Mouse (Mus musculus) liver, postnatal 0 days (tissue): ENCODE measurements around the gene Rnf26. TPM values are rescaled to one million over a fixed set of nuclear protein-coding genes. Genes with fewer than 3 reads are reported as not detected.

Experiments used
- ATAC-seq: fragments of 200-750 bp; cut with Nextera tagmentation; 2 replicates; pipeline ENCODE4 v1.8.0; 2017; ENCODE audit warnings: mild to moderate bottlenecking, moderate library complexity
- DNase-seq: peaks from one replicate; pipeline ENCODE4 v3.0.0-alpha.2; 2016
- H3K27ac ChIP-seq: fragments of 300-500 bp; sonication (generic); 2 replicates; pipeline ENCODE4 v1.5.1; 2014; ENCODE audit warnings: antibody characterized with exemption, moderate library complexity, mild to moderate bottlenecking, low read depth
- H3K27me3 ChIP-seq: fragments of 300-500 bp; sonication (generic); 2 replicates; pipeline ENCODE4 v1.6.1; 2014; ENCODE audit warnings: low read length, control low read depth, mixed read lengths; ENCODE audit not compliant: insufficient read depth
- H3K36me3 ChIP-seq: fragments of 300-500 bp; sonication (generic); replicated peaks from 2 replicates; pipeline ENCODE4 v1.6.1; 2014; ENCODE audit warnings: mild to moderate bottlenecking, control low read depth, low read length, moderate library complexity, mixed read lengths; ENCODE audit not compliant: insufficient read depth
- H3K4me1 ChIP-seq: fragments of 300-500 bp; sonication (generic); 2 replicates; pipeline ENCODE4 v1.6.1; 2014; ENCODE audit warnings: antibody characterized with exemption, mild to moderate bottlenecking, control low read depth; ENCODE audit not compliant: insufficient read depth
- H3K4me2 ChIP-seq: fragments of 300-500 bp; sonication (generic); 2 replicates; pipeline ENCODE4 v1.6.1; 2014; ENCODE audit warnings: low read depth, mild to moderate bottlenecking, low read length, moderate library complexity, mixed read lengths
- H3K4me3 ChIP-seq: fragments of 300-500 bp; sonication (generic); 2 replicates; pipeline ENCODE4 v1.5.1; 2014; ENCODE audit warnings: low read depth, low read length
- H3K9ac ChIP-seq: fragments of 300-500 bp; sonication (generic); replicated peaks from 2 replicates; pipeline ENCODE4 v1.6.1; 2014; ENCODE audit warnings: mild to moderate bottlenecking, moderate library complexity
- H3K9me3 ChIP-seq: fragments of 300-500 bp; sonication (generic); 2 replicates; pipeline ENCODE4 v1.6.1; 2016; ENCODE audit warnings: mild to moderate bottlenecking, control low read depth, low read length, mixed read lengths
- CTCF ChIP-seq: sonication (generic); IDR thresholded peaks from 2 replicates; pipeline ENCODE4 v1.5.1; 2016; ENCODE audit warnings: antibody characterized with exemption, low read depth
- EP300 ChIP-seq: IDR thresholded peaks from 2 replicates; pipeline ENCODE4 v1.6.1; 2016; ENCODE audit warnings: antibody characterized with exemption, low read depth, mild to moderate bottlenecking
- WGBS: fragments of 180-500 bp; shearing (Covaris S2); extraction: QIAGEN DNeasy Blood & Tissue Kit; methylation state at CpG from one replicate; pipeline ENCODE4 v1.1.7; 2014; ENCODE audit not compliant: insufficient replicate concordance; 5-methylcytosine and 5-hydroxymethylcytosine counted together
- polyA plus RNA-seq: library from polyadenylated mRNA; unstranded; fragments of >200 nt; fragmentation: Nextera tagmentation; extraction: Ambion mirVana; gene quantifications from 2 replicates; pipeline ENCODE4 v1.2.1, GENCODE M21; 2015

The Rnf26 gene
- polyA plus RNA-seq, 1 experiment from 2014 or later: 18.8 TPM

- no peak overlapping the region for H3K4me3 ChIP-seq
- H3K9ac ChIP-seq: no peak overlapping the region
- no peaks in the 10 kb centered on the region for H3K27me3 ChIP-seq
- TF ChIP-seq CTCF: no peak
- TF ChIP-seq EP300: no peak
- ATAC-seq: no peak
- DNase-seq: no peak
- H3K9me3 ChIP-seq: no peaks in the 10 kb centered on the region
- H3K4me1 ChIP-seq: peaks cover 7% of the 10 kb centered on the region; the same call in 1 of the 2 replicates
- H3K36me3 ChIP-seq: no peaks in the 10 kb centered on the region
- WGBS: 49% methylated on average over 11 of the region's 11 CpGs
- no peak overlapping the region for H3K4me2 ChIP-seq
- H3K27ac ChIP-seq: no peak overlapping the region
Observed at GRCm38 (mm10) chr9:44071914-44072598, 41.3 kb downstream of the Rnf26 start.

DNA sequence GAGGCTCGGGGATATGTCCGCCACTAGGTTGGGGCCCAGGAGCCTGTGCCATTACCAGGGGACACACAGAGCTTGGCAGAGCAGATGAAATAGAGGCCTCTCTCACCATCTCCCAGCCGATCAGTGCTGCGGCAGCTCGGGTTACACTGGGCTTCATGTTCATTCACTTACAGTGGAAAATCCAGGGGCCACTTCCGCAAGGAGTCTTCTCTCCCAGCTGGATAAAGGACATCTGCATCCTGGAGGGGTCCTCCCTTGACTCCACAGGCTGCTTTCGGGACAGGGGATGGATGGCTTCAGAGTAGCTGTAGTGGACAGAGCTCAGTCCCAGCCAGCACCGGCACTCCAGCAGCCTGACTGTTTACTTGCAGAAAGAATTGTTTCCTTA, 42.5 kb downstream of the Rnf26 start:
- no peaks in the 10 kb centered on the region for H3K9me3 ChIP-seq
- no peak for DNase-seq

GRCm38 (mm10) chr9:44070113-44070843, 43.0 kb downstream of the Rnf26 start:
- DNase-seq (no peak), ATAC-seq (no peak)
- no peak overlapping the region for H3K4me2 ChIP-seq
- no peak overlapping the region for H3K4me3 ChIP-seq
- H3K9me3 ChIP-seq: no peaks in the 10 kb centered on the region
- H3K9ac ChIP-seq: no peak overlapping the region
- no peaks in the 10 kb centered on the region for H3K27me3 ChIP-seq
- no peaks in the 10 kb centered on the region for H3K36me3 ChIP-seq
- peaks cover 8% of the 10 kb centered on the region; the same call in 1 of the 2 replicates for H3K4me1 ChIP-seq
- WGBS: 68% methylated on average over 14 of the region's 14 CpGs
- TF ChIP-seq EP300 (no peak), CTCF (no peak)
- H3K27ac ChIP-seq: no peak overlapping the region

More for the DNA sequence above, 42.5 kb downstream of the Rnf26 start:
- H3K4me2 ChIP-seq: no peak overlapping the region
- no peak overlapping the region for H3K4me3 ChIP-seq
- no peaks in the 10 kb centered on the region for H3K27me3 ChIP-seq
- 70% methylated on average over 8 of the region's 8 CpGs for WGBS
- H3K9ac ChIP-seq: no peak overlapping the region
- no peaks in the 10 kb centered on the region for H3K36me3 ChIP-seq
- TF ChIP-seq EP300 (no peak), CTCF (no peak)
- no peak for ATAC-seq
- no peak overlapping the region for H3K27ac ChIP-seq
- peaks cover 8% of the 10 kb centered on the region; the same call in 1 of the 2 replicates for H3K4me1 ChIP-seq

DNA sequence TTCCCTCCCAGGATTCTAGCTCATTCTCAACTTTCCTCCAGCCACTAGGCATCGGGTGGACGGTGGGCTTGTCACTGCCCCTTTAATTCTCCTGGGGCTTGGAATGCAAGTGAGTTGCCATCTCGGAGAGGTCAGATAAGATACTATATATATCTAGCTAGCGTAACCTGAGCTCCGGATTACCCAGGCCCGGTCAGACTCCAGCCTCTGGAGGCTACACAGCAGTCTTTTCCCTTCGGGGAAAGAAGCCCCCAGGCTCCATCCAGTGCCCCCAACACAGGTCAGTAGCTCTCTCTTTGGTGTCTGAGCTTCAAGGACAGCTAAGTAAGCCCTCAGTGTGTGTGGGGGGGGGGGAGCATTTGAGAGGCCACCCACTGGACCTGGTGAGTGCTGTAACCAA, 44.1 kb downstream of the Rnf26 start:
- no peak overlapping the region for H3K4me2 ChIP-seq
- peaks cover 8% of the 10 kb centered on the region; the same call in 1 of the 2 replicates for H3K4me1 ChIP-seq
- no peak overlapping the region for H3K27ac ChIP-seq
- H3K4me3 ChIP-seq: no peak overlapping the region
- no peak for DNase-seq
- 37% methylated on average over 7 of the region's 7 CpGs for WGBS
- no peak for ATAC-seq
- H3K27me3 ChIP-seq: no peaks in the 10 kb centered on the region
- no peaks in the 10 kb centered on the region for H3K36me3 ChIP-seq
- TF ChIP-seq EP300 (no peak), CTCF (no peak)
- no peaks in the 10 kb centered on the region for H3K9me3 ChIP-seq
- H3K9ac ChIP-seq: no peak overlapping the region

DNA sequence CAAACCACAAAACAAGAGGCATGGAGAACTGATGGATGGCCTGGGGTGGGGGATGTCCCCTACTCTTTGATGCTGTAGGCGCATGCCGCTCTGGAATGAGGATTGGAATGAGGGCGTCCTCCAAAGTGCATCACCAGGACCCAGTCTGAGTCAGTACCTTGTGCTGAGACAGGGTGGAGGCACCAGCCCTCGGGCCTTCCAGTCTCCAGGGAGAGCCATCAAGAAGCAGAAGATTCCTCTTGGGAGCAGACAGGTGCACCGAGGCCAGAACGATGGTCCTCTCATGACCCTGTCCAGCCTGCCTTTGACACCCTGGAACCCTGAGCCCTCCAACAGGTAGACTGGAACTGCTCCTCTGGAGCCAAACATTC, 45.4 kb downstream of the Rnf26 start:
- no peaks in the 10 kb centered on the region for H3K27me3 ChIP-seq
- no peak overlapping the region for H3K4me3 ChIP-seq
- no peak overlapping the region for H3K4me2 ChIP-seq
- H3K4me1 ChIP-seq: peaks cover 8% of the 10 kb centered on the region; the same call in 1 of the 2 replicates
- no peak overlapping the region for H3K9ac ChIP-seq
- no peaks in the 10 kb centered on the region for H3K9me3 ChIP-seq
- no peak for DNase-seq
- no peak overlapping the region for H3K27ac ChIP-seq
- no peak for ATAC-seq
- TF ChIP-seq CTCF (no peak), EP300 (no peak)
- H3K36me3 ChIP-seq: no peaks in the 10 kb centered on the region
- WGBS: 72% methylated on average over 6 of the region's 6 CpGs

DNA sequence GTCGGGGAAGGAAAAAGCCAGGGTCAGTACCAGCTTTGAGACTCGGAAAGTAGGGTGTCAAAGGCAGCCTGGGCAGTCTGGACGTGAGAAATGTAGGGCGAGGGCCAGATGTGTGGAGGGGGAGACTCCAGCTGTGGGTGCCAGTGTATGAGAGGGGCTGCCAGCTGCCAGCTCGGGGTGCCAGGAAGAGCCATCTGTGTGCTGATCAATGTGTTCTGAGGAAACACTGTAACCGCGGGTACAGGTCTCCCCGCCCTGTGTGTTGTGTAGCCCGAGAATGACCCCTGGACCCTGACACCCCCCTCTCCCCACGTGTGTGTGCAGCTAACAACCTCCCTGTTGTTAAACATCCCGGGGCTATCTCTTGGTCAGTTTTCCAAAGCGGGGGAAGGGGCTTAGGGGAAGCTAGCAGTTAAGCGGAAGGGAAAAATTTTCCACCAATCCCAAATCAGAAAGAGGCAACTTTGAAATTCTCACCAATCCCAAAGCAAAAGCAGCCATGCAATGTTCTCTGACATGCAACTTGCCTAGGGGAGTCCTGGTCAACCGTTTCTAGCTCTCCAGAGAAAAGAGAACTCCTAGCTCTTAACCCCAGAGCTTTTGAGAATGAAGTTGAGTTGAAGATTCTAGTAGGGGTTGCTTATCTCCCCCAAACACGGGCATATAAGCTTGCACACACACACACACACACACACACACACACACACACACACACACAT, 45.9 kb downstream of the Rnf26 start:
- TF ChIP-seq CTCF (no peak), EP300 (no peak)
- H3K27ac ChIP-seq: no peak overlapping the region
- H3K4me3 ChIP-seq: peak overlapping the region; percentile 49
- no peaks in the 10 kb centered on the region for H3K27me3 ChIP-seq
- no peaks in the 10 kb centered on the region for H3K9me3 ChIP-seq
- peaks cover 8% of the 10 kb centered on the region; the same call in 1 of the 2 replicates for H3K4me1 ChIP-seq
- H3K9ac ChIP-seq: peak overlapping the region; percentile 58
- ATAC-seq (peak; percentile 59), DNase-seq (peak; percentile 43)
- peak overlapping the region; percentile 75 for H3K4me2 ChIP-seq
- WGBS: 6% methylated on average over 15 of the region's 15 CpGs
- no peaks in the 10 kb centered on the region for H3K36me3 ChIP-seq
